Mouse (Mus musculus) mouse embryonic stem cell (cell line): ENCODE measurements around the gene Dio1.

Source experiments
- in situ Hi-C, 2 experiments: fragments of 300-500 bp; cut with MboI; formaldehyde crosslinking; loops; 1 replicate in 1 of 2; 3 replicates in 1 of 2; pipeline ENCODE4 v1.14.3; 2019 to 2020; ENCODE audit warnings: low sequenced_read_pairs in 2 of 2, low pct_unique_long_range_greater_than_20kb in 1 of 2, mixed read lengths in 1 of 2; ENCODE audit not compliant: unreplicated experiment in 1 of 2

Gene Dio1

GRCm38 (mm10) chr4:107303531-107303930, 3.4 kb downstream of the Dio1 start:
- in situ Hi-C loops: no loop called here

DNA sequence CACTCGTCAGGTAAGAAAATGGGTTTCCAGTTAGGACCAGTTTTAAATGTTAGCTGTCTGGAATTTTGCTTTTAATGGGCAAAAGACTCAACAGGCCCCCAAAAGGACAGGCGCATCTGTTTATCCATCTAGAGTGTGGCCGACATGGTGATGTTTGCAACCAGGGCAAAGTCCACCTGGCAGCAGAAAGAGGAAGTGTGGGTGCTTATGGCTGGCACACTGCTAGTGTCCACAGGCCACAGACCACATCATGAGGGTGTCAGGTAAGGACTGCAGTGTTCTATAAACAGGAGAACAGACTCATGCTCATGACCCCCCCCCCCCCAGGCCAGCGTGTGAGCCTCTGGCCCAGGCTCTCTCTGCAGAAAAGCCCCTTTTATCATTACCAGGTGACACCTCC, 4.1 kb downstream of the Dio1 start:
- in situ Hi-C loops: no loop called here

- in situ Hi-C loops: no loop called here
These were observed 4.7 kb downstream of the Dio1 start for GRCm38 (mm10) chr4:107302221-107302620.

DNA sequence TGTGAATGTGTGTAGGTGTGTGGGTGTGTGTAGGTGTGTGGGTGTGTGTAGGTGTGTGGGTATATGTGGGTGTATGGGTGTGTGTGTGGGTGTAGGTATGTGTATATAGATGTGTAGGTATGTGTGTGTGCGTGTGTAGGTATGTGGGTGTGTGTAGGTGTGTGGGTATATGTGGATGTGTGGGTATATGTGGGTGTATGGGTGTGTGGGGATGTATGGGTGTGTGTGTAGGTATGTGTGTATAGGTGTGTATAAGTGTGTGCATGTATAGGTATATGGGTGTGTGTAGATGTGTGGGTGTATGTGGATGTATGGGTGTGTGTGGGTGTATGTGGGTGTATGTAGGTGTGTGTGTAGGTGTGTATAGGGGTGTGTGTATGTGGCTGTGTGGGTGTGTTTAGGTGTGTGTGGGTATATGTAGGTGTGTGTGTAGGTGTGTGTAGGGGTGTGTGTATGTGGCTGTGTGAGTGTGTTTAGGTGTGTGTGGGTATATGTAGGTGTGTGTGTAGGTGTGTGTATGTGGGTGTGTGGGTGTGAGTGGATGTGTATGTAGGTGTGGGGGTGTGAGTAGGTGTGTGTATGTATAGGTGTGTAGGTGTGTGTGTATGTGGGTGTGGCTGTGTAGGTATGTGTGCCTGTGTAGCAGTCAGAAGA, 5.9 kb downstream of the Dio1 start:
- in situ Hi-C loops: no loop called here

DNA sequence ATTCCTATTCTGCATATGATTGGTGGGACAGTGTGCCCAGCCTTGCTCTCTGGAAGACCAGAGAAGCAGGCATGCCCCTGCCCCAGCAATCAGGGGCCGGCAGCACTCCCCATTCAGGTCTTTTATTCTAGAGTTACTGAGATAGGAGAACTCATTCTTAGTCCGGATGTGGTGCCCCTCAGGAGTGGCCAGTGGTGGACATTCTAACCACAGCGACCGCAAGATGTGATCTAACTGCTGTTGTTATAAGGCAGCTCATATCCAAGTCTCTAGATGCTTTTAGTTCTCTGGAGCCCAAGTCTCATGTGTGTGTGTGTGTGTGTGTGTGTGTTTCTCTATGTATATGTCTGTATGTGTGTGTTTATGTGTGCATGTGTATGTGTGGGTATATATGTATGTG, 6.6 kb downstream of the Dio1 start:
- in situ Hi-C loops: no loop called here

DNA sequence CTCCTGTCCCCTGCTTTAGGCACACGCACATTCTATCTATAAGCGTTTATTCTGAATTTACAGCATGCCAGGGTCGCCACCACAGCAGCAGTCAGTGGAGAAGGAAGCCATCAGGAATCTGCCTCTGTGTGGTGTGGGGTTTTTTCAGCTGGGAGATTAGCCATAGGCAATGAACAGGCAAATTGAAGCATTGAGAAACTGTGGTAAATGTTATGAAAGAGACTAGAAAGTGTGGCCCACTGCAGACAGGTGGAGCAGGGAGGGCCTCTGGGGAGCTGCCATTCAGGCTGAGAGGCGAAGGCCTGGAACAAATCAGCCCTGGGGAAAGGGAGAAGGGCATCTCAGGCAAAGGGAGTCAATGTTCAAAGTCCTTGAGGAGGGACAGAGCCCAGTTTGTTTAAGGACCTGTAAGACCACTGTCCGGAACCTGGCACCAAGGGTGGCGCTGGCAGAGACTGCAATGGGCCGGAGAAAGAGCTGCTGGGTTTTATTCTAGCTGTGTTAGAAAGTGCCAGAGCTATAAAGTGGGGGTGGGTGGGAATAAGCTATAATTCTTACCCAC, 7.1 kb downstream of the Dio1 start:
- in situ Hi-C loops: no loop called here

DNA sequence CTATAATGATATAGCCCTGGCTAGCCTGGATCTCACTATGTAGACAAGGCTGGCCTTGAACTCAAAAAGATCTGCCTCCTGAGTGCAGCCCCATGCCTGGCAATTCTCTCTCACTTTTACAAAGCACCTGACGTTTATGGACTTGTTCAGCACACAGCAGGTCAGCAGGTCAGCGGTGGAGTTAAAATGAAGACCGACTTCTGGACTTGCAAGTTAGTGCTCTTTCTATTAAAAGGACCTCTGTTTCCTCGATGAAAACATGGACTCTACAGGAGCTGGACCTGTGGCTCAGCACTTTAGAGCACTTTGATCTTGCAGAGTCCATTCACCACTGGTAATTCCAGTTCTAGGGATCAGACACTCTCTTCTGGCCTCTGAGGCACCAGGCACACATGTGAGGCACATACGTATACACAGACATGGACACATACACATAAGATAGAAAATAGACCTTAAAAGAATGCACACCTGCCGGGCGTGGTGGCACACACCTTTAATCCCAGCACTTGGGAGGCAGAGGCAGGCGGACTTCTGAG, 8.8 kb downstream of the Dio1 start:
- in situ Hi-C loops: no loop called here

DNA sequence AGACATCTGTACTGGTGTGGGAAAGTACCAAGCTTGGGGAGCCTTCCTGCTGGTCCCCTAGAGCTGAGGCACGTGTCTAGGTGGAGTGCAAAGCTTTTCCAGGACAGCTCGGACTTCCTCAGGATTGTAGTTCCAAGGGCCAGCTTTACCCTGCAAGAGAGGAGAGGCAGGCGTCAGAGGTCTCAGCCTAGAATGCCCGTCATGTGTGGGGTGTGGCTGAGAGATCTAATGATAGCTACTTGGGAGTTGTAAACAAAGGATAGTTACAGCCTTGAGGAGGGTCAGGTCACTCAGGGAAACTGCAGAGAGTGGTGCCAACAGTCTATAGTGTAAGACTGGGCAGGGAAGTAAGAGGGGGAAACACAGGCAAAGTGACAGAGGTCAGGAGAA, 14.7 kb downstream of the Dio1 start:
- in situ Hi-C loops: no loop called here

DNA sequence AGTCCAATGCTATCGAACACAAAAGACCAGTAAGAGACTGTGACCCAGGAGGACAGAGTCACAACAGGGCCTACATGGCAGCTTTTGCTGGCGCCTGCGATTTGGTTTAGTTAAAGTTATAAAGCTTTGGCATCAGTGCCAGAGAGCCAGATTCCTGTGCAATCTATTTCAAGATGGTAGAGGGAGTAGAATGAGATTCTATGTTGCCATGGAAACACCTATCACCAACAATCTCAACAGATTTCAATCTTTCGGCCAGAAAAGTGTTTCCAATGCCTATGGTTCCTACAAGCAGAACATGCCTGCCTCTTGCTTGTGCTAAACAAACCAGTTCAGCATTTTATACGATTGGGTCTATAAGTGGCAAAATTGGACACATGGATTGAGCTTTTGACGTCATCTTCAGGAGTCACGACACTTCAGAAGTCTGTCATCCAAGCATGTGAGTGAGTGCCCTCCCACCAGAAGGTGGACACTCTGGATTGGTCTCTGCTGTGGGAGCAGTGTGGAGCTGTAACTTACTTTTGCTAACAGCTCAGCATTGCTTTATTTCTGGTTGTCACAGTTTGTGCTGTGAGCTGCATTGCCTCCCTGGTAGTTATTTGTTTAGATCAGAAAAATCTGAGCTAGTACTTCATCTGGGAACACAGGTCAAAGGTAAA, 15.2 kb downstream of the Dio1 start:
- in situ Hi-C loops: no loop called here

DNA sequence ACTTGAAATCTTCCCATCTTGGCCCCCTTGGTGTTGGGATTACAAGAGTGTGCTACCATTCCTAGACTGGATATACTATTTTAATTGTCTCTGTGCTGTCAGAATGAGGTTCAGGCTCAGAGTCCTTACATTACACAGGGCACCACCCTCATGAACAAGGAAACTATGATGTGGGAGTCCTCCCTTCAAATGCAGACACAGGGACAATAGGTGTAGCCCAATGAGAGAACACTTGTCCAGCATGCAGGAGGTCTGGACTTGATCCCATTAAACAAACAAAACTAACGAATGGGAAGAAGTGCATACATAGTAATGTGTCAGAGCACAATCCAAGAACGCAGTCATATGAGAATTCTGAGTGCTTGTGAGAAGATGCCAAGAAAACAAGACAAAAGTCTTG, 19.5 kb downstream of the Dio1 start:
- in situ Hi-C loops: no loop called here

- in situ Hi-C loops: no loop called here
These were observed 20.6 kb downstream of the Dio1 start for GRCm38 (mm10) chr4:107286386-107286785.

- in situ Hi-C loops: no loop called here
These were observed 21.3 kb downstream of the Dio1 start for GRCm38 (mm10) chr4:107285446-107286200.

GRCm38 (mm10) chr4:107280843-107281475, 26.0 kb downstream of the Dio1 start:
- in situ Hi-C loops: no loop called here

- in situ Hi-C loops: no loop called here
These were observed 28.7 kb downstream of the Dio1 start for GRCm38 (mm10) chr4:107278188-107278707.

GRCm38 (mm10) chr4:107274511-107274910, 32.5 kb downstream of the Dio1 start:
- in situ Hi-C loops: no loop called here

- in situ Hi-C loops: no loop called here
These were observed 33.3 kb downstream of the Dio1 start for GRCm38 (mm10) chr4:107273683-107274082.

- in situ Hi-C loops: no loop called here
These were observed 47.0 kb downstream of the Dio1 start for GRCm38 (mm10) chr4:107260001-107260400.

DNA sequence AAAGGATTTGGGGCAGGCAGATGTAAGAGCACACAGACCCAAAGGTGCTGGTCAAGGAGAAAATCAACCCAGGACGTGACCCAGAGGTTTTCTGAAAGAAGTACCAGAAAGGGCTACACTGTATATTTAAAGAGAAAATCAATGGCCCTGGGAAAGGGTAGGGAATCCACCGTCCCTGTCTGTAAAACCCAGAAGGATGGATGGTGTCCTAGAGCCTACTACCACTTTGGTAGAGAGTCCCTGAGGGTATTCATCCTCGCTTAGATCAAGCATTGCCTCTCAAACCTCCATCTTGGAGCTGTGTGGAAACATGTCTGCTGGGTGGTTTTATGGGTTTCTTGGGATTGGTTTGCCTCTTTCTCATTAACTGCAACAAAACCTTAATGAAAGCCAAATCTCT, 52.6 kb downstream of the Dio1 start:
- in situ Hi-C loops: loop anchor here in 1 of 2 experiments (10.0 kb wide), 1 partner anchor 90 kb away; no protein-coding TSS in a partner anchor
